Mouse (Mus musculus) heart, postnatal 25 days (tissue): ENCODE results near the gene Snrnp25. TPM values are rescaled to one million over a fixed set of nuclear protein-coding genes. Genes with fewer than 3 reads are reported as not detected.
"Not testable (repeated sequence)": the region's sequence is repeated elsewhere in the genome, so short reads cannot be mapped to it uniquely, and the experiment has no call there.

Experiments used
- DNase-seq: peaks from one replicate; pipeline ENCODE4 v3.0.0; 2022; ENCODE audit warnings: low spot score
- intact Hi-C: fragments of 180-260 bp; cut with DNase I; formaldehyde crosslinking; loops from one replicate; pipeline ENCODE4 v1.15.1; 2025
- total RNA-seq, 2 experiments: library from RNA; stranded (reverse); gene quantifications; 2 replicates each; pipeline ENCODE4 v1.2.3; 2021

The Snrnp25 gene
- total RNA-seq, 2 experiments from 2014 or later: 11.1 to 12.4 TPM

GRCm38 (mm10) chr11:32193156-32193555 lies 12.1 kb upstream of the Snrnp25 start:
- DNase-seq: no peak
- intact Hi-C loops: no loop called here

- no peak for DNase-seq
- intact Hi-C loops: no loop called here
Observed at GRCm38 (mm10) chr11:32194086-32194485, 11.1 kb upstream of the Snrnp25 start.

GRCm38 (mm10) chr11:32194626-32195025 lies 10.6 kb upstream of the Snrnp25 start:
- DNase-seq: no peak
- intact Hi-C loops: no loop called here

- intact Hi-C loops: no loop called here
- DNase-seq: no peak
Observed at GRCm38 (mm10) chr11:32195867-32196540, 9.2 kb upstream of the Snrnp25 start.

GRCm38 (mm10) chr11:32196727-32197126 lies 8.5 kb upstream of the Snrnp25 start:
- intact Hi-C loops: no loop called here

GRCm38 (mm10) chr11:32197766-32198165 lies 7.4 kb upstream of the Snrnp25 start:
- intact Hi-C loops: no loop called here

More at GRCm38 (mm10) chr11:32196727-32197126, 8.5 kb upstream of the Snrnp25 start:
- DNase-seq: no peak

GRCm38 (mm10) chr11:32198256-32198955 lies 6.8 kb upstream of the Snrnp25 start:
- no peak for DNase-seq
- intact Hi-C loops: no loop called here

More at GRCm38 (mm10) chr11:32197766-32198165, 7.4 kb upstream of the Snrnp25 start:
- DNase-seq: no peak

GRCm38 (mm10) chr11:32199230-32199629 lies 6.0 kb upstream of the Snrnp25 start:
- no peak for DNase-seq
- intact Hi-C loops: no loop called here

- intact Hi-C loops: no loop called here
- no peak for DNase-seq
Observed at GRCm38 (mm10) chr11:32200075-32200601, 5.1 kb upstream of the Snrnp25 start, which contains the start of gene Il9r. Gene Il9r, minus strand, starts transcription at chr11:32200279.

GRCm38 (mm10) chr11:32200992-32201391 lies 4.2 kb upstream of the Snrnp25 start:
- intact Hi-C loops, DNase-seq: not testable (repeated sequence)

- intact Hi-C loops: no loop called here
- no peak for DNase-seq
Observed at GRCm38 (mm10) chr11:32201922-32202685, 3.1 kb upstream of the Snrnp25 start.

GRCm38 (mm10) chr11:32210623-32211022 lies 5.4 kb downstream of the Snrnp25 start:
- intact Hi-C loops: no loop called here

GRCm38 (mm10) chr11:32215372-32216162 lies 10.4 kb downstream of the Snrnp25 start:
- intact Hi-C loops: no loop called here
- DNase-seq: no peak

More at GRCm38 (mm10) chr11:32210623-32211022, 5.4 kb downstream of the Snrnp25 start:
- DNase-seq: no peak

- DNase-seq: no peak
- intact Hi-C loops: loop anchor here (1.0 kb wide), 1 partner anchor 21 kb away; no protein-coding TSS in a partner anchor
Observed at GRCm38 (mm10) chr11:32216851-32217250, 11.6 kb downstream of the Snrnp25 start.

- DNase-seq: no peak
- intact Hi-C loops: no loop called here
Observed at GRCm38 (mm10) chr11:32218501-32219050, 13.4 kb downstream of the Snrnp25 start.

GRCm38 (mm10) chr11:32219287-32219686 lies 14.1 kb downstream of the Snrnp25 start:
- intact Hi-C loops: no loop called here
- DNase-seq: no peak

- no peak for DNase-seq
- intact Hi-C loops: no loop called here
Observed at GRCm38 (mm10) chr11:32220607-32221224, 15.5 kb downstream of the Snrnp25 start.

- intact Hi-C loops: no loop called here
- DNase-seq: peak; percentile 66
Observed at GRCm38 (mm10) chr11:32221225-32221950, 16.2 kb downstream of the Snrnp25 start.
